Mouse (Mus musculus) gastrocnemius, postnatal 36 days (tissue): ENCODE measurements around the gene Rnh1. TPM values are rescaled to one million over a fixed set of nuclear protein-coding genes. Genes with fewer than 3 reads are reported as not detected.
A peak's percentile ranks its signal among the peaks of the same experiment; 100 is the strongest.

ENCODE experiments used
- DNase-seq, 2 experiments: peaks; one replicate each; pipeline ENCODE4 v3.0.0; 2022
- intact Hi-C: fragments of 180-260 bp; cut with DNase I; formaldehyde crosslinking; loops from one replicate; pipeline ENCODE4 v1.15.1; 2025
- total RNA-seq, 2 experiments: library from RNA; stranded (reverse); gene quantifications; 2 replicates each; pipeline ENCODE4 v1.2.3; 2021

The Rnh1 gene
- total RNA-seq, 2 experiments from 2014 or later, result 41.8 to 45.9 TPM

GRCm38 (mm10) chr7:141206182-141206937, 33.7 kb upstream of the Rnh1 start:
- DNase-seq, result no peak
- intact Hi-C loops, result no loop called here

DNA sequence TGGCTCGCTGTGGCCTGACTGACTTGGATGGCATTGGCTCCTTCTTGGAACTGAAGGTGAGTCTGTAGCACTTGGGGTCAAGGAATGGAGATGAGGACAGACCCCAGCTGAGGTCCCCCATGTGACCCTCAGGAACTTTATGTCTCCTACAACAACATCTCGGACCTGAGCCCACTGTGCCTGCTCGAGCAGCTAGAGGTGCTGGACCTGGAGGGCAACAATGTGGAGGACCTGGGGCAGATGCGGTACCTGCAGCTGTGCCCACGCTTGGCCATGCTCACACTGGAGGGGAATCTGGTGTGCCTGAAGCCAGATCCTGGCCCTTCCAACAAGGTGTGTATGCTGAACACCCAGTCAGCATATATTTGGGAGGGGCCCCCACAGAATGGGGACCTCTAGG, 32.8 kb upstream of the Rnh1 start:
- DNase-seq, result no peak
- intact Hi-C loops, result no loop called here

DNA sequence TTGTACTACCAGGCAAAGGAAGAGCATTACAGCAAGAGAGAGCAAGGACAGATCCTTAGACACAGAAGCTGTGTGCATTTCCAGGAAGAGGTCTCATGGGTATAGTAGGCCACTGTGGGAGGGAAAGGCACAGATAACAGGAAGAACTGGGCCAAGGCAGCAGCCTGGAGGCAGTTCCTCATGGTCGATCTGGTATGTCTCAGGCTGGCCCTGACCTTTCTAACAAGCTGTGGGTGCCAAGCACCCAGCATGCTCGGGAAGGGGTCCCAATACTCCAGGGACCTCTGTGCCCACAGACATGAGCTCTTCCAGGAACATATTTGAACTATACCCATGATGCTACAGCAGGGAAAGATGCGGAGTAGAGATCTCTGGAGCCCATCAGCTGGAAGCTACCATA, 31.9 kb upstream of the Rnh1 start:
- intact Hi-C loops, result no loop called here
- no peak for DNase-seq

- intact Hi-C loops, result no loop called here
- DNase-seq, result no peak
These were observed 25.5 kb upstream of the Rnh1 start for GRCm38 (mm10) chr7:141198121-141198520.

DNA sequence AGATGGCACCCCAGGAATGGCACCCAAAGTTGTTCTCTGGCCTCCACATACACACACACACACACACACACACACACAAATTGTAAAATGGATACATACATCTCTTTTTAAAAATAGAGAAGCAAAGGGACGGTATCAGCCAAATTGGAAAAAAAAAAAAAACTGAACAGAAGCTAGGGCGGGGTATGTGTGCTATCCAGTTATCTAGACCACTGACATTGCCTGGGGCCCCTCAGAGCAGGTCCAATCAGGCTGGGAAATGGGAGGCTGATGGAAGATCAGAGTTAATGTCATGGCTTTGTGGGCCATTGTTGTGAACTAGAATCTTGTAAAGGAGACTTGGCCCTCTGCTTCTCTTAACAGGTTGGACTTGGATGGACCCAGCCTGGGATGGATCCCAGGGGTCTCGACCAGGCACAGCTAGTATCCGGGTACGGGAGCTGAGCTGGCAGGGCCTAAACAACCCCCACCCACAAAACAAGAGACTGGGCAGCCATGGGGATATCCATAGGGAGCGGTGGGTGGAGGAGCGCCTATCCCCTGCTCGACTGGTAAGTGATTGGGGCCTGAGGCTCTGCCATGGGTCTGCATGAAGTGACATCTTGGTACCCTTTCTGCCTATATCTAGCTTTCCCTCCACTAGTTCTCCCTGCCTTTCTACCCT, 24.1 kb upstream of the Rnh1 start:
- DNase-seq, result no peak
- intact Hi-C loops, result no loop called here

- intact Hi-C loops, result no loop called here
- no peak for DNase-seq
These were observed 23.1 kb upstream of the Rnh1 start for GRCm38 (mm10) chr7:141195754-141196153.

DNA sequence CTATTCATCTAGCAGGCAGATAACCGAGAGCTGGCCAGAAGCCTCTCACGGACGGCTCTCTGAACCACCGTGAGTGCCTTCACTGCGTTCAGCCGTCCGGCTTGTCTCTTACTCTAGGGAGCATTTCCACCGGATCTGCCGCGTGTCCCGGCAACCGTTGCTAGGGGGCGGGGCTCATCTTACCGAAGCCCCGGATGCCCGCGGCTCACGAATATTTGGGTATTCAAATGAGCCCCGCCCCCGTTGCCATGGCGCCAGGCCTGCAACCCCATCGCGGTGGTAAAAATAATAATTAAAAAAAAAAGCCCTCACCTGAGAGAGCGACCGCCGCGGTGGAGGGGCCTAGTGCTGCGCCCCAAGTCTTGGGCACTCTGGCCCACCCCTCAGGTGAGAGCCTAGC, 22.2 kb upstream of the Rnh1 start:
- DNase-seq, result peak; percentile 74 to 78

GRCm38 (mm10) chr7:141194409-141194808, 21.8 kb upstream of the Rnh1 start:
- DNase-seq, result no peak
- intact Hi-C loops, result no loop called here

More for the DNA sequence above, 22.2 kb upstream of the Rnh1 start:
- intact Hi-C loops, result no loop called here

DNA sequence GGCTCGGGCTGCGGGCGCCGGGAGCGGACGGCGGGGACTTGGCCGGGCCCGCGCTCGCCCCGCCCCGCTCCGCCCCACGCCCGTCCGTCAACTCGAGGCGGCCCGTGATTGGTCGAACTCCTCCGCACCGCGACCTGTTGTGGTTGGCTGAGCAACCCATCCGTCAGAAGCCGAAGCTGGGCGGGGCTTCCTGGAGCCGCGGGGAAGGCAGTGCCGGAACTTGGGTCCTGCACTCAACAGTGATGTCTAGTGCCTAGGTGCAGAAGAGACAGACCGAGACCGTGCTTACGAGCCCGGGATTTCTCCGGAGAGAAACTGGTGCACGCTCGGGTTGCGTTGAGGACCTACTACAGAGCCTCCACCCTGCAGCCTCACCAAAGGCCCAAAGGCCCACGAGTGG, 21.3 kb upstream of the Rnh1 start, which contains the start of the genes Hras and Lrrc56:
Gene Hras, minus strand, starts transcription at position 58 of the 400 bp plus-strand sequence.
Gene Lrrc56, plus strand, starts transcription at position 210 of the 400 bp plus-strand sequence.
- DNase-seq, result peak; percentile 96 to 97
- intact Hi-C loops, result no loop called here

- intact Hi-C loops, result no loop called here
- no peak for DNase-seq
These were observed 20.7 kb upstream of the Rnh1 start for GRCm38 (mm10) chr7:141193348-141193856.

GRCm38 (mm10) chr7:141192776-141193347, 20.2 kb upstream of the Rnh1 start:
- intact Hi-C loops, result no loop called here
- no peak for DNase-seq

DNA sequence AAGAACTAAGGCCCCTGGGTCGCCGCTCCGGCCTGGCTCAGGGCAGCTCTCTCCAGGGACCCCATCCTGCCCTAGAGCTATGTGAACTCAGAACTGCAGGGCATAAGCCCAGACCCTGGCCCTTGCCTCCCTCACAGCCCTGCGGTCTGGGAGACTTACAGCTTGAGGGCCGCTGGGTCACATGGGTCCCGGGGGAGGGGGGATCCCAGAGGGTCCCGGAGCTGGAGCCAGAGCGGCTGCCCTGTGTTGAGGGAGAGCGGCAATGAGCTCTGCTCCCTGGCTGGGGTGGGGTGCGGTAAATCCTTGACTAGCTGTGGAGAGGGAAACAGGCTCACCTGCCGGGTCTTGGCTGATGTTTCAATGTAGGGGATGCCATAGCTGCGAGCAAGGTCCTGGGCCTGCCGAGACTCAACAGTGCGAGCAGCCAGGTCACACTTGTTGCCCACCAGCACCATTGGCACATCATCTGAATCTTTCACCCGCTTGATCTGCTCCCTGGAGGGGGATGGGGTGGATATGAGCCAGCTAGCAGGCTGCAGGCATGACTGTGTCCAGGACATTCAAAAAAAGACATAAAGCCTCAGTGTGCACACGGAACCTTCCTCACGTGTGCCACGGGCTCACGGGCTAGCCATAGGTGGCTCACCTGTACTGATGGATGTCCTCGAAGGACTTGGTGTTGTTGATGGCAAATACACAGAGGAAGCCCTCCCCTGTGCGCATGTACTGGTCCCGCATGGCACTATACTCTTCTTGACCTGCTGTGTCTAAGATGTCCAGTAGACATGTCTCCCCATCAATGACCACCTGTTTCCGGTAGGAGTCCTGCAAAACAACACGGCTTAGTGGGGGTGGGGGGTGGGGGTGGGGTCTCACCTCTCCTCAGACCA, 19.4 kb upstream of the Rnh1 start:
- intact Hi-C loops, result no loop called here

DNA sequence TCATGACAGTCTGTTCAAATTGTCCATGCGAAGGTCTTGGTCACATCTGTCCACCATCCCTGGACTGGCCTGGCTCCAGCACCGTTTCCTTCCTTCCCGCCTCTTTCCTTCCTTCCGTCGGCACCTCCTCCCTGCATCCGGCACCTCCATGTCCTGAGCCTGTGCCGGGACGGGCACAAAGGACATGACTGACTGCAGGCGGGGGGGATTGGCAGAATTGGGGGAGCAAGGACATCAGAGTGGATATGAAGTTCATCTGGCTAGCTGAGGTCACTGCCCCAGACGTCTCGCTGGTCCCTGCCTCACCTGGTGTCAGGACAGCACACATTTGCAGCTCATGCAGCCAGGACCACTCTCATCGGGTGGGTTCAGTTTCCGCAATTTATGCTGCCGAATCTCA, 18.4 kb upstream of the Rnh1 start:
- no peak for DNase-seq

More for the DNA sequence above, 19.4 kb upstream of the Rnh1 start:
- DNase-seq, result no peak

DNA sequence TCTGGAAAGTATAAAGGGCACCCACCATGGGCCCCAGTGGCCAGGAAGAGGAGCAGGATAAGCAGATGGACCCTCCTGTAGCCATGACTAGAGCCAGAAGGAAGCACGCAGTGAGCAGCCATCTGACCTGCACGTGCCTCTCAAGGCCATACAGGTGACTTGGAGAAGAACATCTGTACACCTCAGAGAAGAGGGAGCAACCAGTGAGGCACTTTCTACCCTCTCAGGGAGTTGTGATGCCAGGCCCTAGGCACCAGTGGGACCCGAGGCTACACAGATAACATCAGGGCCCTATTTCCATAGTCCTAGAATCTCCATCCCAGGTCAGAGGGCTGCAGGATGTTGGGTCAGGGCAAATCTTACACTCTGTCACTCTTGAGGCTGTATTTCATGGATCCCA, 17.6 kb upstream of the Rnh1 start:
- intact Hi-C loops, result no loop called here
- no peak for DNase-seq

More for the DNA sequence above, 18.4 kb upstream of the Rnh1 start:
- intact Hi-C loops, result no loop called here

DNA sequence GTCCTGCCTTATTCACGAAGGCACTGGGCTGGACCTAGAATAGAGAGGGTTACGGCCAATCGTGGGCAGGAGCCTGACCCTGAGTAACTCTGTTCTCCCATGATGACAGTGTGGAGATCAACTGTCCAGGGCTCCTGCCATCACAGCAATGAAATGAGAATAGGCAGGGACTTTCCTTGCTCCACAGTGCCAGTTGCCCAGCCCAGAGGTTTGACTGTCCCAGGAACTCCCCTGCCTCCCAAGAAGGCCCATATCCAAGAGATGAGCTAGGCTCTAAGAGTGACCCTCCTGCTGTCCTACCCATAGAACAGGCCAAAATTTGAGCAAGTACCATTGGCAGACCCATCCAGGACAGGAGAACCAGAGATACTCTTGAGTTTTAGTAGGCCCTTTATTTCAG, 16.1 kb upstream of the Rnh1 start:
- intact Hi-C loops, result no loop called here
- no peak for DNase-seq

DNA sequence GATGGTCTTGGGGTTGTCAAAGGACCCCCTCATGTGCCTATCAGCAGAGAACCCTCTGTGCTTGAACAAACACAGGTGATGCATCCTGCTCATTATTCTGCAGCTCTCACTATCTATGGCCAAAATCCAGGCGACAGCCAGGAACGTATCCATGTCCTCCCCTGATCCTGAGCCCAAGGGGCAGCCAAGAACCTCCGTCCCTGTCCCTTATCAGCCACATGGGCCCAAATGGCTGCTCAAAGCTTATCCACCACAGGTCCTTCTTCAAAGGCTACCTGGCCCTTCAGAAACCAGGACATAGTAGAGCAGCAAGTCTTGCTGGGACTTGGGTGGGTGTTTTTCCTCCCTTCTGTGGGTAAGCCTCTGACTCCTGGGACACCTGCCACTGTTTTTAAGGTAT, 15.5 kb upstream of the Rnh1 start:
- DNase-seq, result no peak
- intact Hi-C loops, result no loop called here

- intact Hi-C loops, result loop anchor here (1.0 to 10.0 kb wide), 2 partner anchors 84 to 331 kb away; partner anchors contain the start of genes Odf3 and Scgb1c1
- DNase-seq, result peak; percentile 73 to 80
These were observed 3.5 kb upstream of the Rnh1 start for GRCm38 (mm10) chr7:141176173-141176572.

GRCm38 (mm10) chr7:141175068-141175467, 2.4 kb upstream of the Rnh1 start:
- DNase-seq, result no peak
- intact Hi-C loops, result loop anchor here (10.0 kb wide), 1 partner anchor 330 kb away; the partner anchor contains the start of genes Odf3 and Scgb1c1

DNA sequence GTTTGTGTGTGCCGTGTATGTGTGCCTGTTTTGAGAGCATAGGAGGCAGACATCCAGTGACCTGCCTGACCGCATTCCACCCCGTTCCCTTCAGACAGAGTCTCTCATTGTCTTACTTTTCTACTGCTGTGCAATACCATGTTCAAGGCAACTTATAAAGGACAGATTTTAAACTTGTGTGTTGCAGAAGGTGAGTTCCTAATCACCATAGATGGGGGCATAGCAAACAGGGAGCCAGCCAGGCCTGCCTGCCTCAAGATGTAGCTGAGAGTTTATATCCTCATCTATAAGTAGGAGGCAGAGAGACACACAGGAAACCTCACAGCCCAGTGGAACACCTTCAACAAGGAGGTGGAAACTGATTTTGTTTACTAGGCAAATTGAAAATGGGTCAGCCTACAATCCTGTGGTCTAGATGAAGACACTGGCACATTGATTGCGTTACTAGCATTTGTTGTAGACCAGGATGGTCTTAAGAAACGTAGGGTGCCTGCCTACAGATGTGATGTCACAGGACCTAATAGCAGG, 730 bp upstream of the Rnh1 start:
- no peak for DNase-seq
- intact Hi-C loops, result loop anchor here (5.0 to 10.0 kb wide), 2 partner anchors 161 to 329 kb away; partner anchors contain the start of genes Ifitm3, Odf3 and Scgb1c1

DNA sequence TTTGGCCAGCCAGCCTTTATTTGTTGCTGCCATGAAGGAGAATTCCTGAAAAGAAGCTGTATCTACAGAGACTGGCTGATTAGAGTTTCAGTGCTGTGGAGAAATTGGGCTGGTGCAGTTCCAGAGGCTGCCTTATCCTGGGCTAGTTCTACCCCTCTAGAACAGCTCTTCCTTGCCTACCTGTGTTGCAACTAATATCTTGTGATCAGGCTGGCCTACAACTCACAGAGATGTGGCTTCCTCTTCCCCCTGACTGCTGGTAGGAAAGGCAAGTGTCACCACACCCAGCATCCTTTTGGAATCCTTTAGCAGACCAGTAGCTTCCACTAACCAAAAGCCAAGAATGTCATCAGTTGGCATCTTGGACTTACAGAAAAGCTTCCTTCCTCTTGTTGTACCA, 2.8 kb downstream of the Rnh1 start:
- no peak for DNase-seq
- intact Hi-C loops, result loop anchor here (5.0 to 10.0 kb wide), 3 partner anchors 38 to 325 kb away; partner anchors contain the start of genes Ifitm3, Odf3 and Scgb1c1
